Comparison of ENCODE assay signal across 21 mouse cellular contexts in the genomic region with DNA sequence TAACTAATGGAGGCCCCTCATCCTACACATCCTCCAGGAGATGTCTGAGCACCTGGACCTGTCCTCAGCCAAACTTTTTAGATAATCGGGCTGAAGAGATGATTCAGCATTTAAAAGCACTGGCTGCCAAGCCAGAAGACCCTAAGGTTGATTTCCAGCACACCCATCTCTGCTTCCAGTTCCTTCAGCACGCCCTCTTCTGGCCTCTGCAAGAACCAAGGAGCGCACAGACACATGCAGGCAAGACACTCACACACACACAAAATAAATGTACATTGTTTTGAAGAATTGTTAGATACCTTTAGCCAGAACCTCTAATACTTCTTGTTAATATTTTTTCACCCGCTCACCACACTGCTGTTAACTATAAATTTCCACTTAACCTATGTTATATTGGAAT. TPM values are rescaled to one million over a fixed set of nuclear protein-coding genes. Genes with fewer than 3 reads are reported as not detected.
"Had no signal": no experiment of that assay in that cellular context is flagged by ENCODE, and none has a peak within 500 bp of the region (broad histone marks: within the 10 kb centered on the region; RNA-seq: fewer than 3 reads in every experiment).

No protein-coding gene starts in this region.

- H3K4me3 ChIP-seq: limb, embryonic 13.5 days; liver, embryonic 12.5 days; midbrain, embryonic 12.5 days; neural tube, embryonic 13.5 days; stomach, embryonic 15.5 days had no signal

- ATAC-seq: liver, embryonic 12.5 days had no signal

- H3K36me3 ChIP-seq: limb, embryonic 13.5 days; liver, embryonic 12.5 days; midbrain, embryonic 12.5 days; neural tube, embryonic 13.5 days; stomach, embryonic 15.5 days had no signal

- H3K9ac ChIP-seq: limb, embryonic 13.5 days; liver, embryonic 12.5 days; midbrain, embryonic 12.5 days; neural tube, embryonic 13.5 days; stomach, embryonic 15.5 days had no signal

- H3K4me2 ChIP-seq: liver, embryonic 12.5 days had no signal

- H3K27ac ChIP-seq: liver, embryonic 12.5 days; midbrain, embryonic 12.5 days; stomach, embryonic 15.5 days had no signal

- H3K27me3 ChIP-seq: limb, embryonic 13.5 days; stomach, embryonic 15.5 days had no signal

- H3K9me3 ChIP-seq: limb, embryonic 13.5 days; liver, embryonic 12.5 days; midbrain, embryonic 12.5 days; neural tube, embryonic 13.5 days; stomach, embryonic 15.5 days had no signal

- DNase-seq: kidney, adult 8-10 months; kidney, postnatal 36 days; left cerebral cortex, postnatal 4 days; lung, adult 18-20 months; retina, postnatal 1 day; right cerebral cortex, postnatal 14 days; thymus, postnatal 4 days had no signal

RNA-seq across cellular contexts. Expression of a gene that starts 20.1 kb away (rescaled TPM):
- total RNA-seq: layer of hippocampus, adult 18-20 months; layer of hippocampus, postnatal 14 days; left cerebral cortex, adult 18-20 months; left cerebral cortex, postnatal 10 days; left cerebral cortex, postnatal 4 days; megakaryocyte-erythroid progenitor cell, adult 5-6 weeks had no signal
- polyA plus RNA-seq: kidney, embryonic 16.5 days; limb, embryonic 13.5 days; liver, embryonic 12.5 days; lung, embryonic 16.5 days; midbrain, embryonic 12.5 days; midbrain, embryonic 16.5 days; neural tube, embryonic 13.5 days; spleen, adult 2 months; stomach, embryonic 15.5 days had no signal
